Mouse (Mus musculus): ENCODE data around the gene Cep295. TPM values are rescaled to one million over a fixed set of nuclear protein-coding genes. Genes with fewer than 3 reads are reported as not detected.

Gene Cep295
- polyA plus RNA-seq, 1 experiment: 76.7 TPM

DNA sequence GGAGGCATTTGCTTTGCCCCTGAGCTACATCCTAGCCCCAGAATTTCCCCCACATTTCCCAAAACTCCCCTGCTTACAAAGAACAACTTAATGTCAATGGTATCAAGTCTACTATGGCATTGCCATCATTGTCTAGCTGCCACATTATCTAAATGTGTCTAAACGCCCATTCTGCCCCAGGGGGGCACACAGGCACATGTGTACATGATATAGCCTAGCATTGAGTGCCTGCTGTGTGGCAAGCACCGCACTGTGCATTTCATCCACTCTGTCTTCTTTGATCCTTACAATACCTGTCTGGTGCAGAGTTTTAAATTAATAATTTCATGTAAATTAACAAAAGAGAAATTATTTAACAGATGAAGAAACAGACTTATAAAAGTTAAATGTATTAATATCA lies 8.7 kb upstream of the Cep295 start:
- 0 out of 2 replicates have a peak, but pooled peaks cover 4% of the 10 kb centered on the region for H3K9me3 ChIP-seq (replicated peaks; ENCODE audit: control insufficient read depth, insufficient read depth, low read length, poor library complexity, severe bottlenecking)
- H3K36me3 ChIP-seq (ENCODE audit: control insufficient read depth, insufficient read depth, low read length, poor library complexity, severe bottlenecking): no peaks in the 10 kb centered on the region
- H3K4me3 ChIP-seq (ENCODE audit: low read depth, low read length): no peak overlapping the region
- no peak overlapping the region for H3K9ac ChIP-seq (ENCODE audit: low read depth, poor library complexity, severe bottlenecking)
- H3K27ac ChIP-seq (ENCODE audit: insufficient read depth, low read length): no peak overlapping the region
- no peak for TF ChIP-seq POLR2A (IDR thresholded peaks at IDR 0.05; ENCODE audit: insufficient read depth, low read length)
- H3K27me3 ChIP-seq (ENCODE audit: control insufficient read depth, insufficient read depth, low read length, poor library complexity, severe bottlenecking): no peaks in the 10 kb centered on the region
- H3K4me1 ChIP-seq (ENCODE audit: control insufficient read depth, insufficient read depth, low read length): no peaks in the 10 kb centered on the region

DNA sequence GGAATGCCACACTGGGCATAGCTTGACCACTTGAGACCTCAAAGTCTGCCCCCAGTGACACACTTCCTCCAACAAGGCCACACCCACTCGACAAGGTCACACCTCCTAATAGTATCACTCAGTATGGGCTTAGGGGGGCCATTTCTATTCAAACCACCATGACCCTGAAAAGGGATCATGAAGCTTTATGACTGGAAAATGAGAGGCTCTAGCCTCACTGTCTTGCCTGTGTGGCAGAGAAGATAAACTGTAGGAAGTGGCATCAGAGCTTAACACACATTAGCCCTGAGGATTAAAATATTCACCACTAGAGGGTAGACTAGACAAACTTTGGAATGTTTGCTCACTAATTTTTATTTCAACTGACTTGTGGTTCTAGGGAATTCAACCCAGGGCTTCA lies 8.3 kb upstream of the Cep295 start:
- no peak overlapping the region for H3K27ac ChIP-seq (ENCODE audit: insufficient read depth, low read length)
- no peaks in the 10 kb centered on the region for H3K9me3 ChIP-seq (replicated peaks; ENCODE audit: control insufficient read depth, insufficient read depth, low read length, poor library complexity, severe bottlenecking)
- no peak overlapping the region for H3K4me3 ChIP-seq (ENCODE audit: low read depth, low read length)
- H3K27me3 ChIP-seq (ENCODE audit: control insufficient read depth, insufficient read depth, low read length, poor library complexity, severe bottlenecking): no peaks in the 10 kb centered on the region
- H3K4me1 ChIP-seq (ENCODE audit: control insufficient read depth, insufficient read depth, low read length): no peaks in the 10 kb centered on the region
- H3K9ac ChIP-seq (ENCODE audit: low read depth, poor library complexity, severe bottlenecking): no peak overlapping the region
- H3K36me3 ChIP-seq (ENCODE audit: control insufficient read depth, insufficient read depth, low read length, poor library complexity, severe bottlenecking): no peaks in the 10 kb centered on the region
- TF ChIP-seq POLR2A (IDR thresholded peaks at IDR 0.05; ENCODE audit: insufficient read depth, low read length) (no peak), EP300 (IDR thresholded peaks at IDR 0.05; ENCODE audit: insufficient read depth, low read depth, low read length) (no peak)

DNA sequence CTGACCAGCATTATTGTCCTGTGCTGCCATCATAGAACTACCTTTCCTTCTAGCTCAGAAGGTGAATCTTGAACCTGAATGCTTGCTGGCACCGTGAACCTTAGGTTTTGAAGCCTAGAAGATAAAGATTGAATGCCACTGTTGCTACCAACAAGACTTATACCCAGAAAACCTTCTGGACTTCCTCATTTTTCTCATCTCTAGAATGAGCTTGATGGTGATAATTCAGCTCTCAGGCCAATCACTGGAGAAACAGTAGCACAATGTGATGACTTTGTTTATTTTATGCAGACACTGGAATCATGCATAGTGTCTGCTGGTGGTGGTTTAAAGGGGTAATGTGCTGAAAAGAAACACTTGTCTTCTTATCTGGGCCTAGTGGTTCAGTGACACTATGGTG lies 7.3 kb upstream of the Cep295 start:
- no peak overlapping the region for H3K9ac ChIP-seq (ENCODE audit: low read depth, poor library complexity, severe bottlenecking)
- no peak overlapping the region for H3K27ac ChIP-seq (ENCODE audit: insufficient read depth, low read length)
- no peaks in the 10 kb centered on the region for H3K36me3 ChIP-seq (ENCODE audit: control insufficient read depth, insufficient read depth, low read length, poor library complexity, severe bottlenecking)
- TF ChIP-seq CTCF (IDR thresholded peaks at IDR 0.05; ENCODE audit: low read depth, low read length) (no peak), POLR2A (IDR thresholded peaks at IDR 0.05; ENCODE audit: insufficient read depth, low read length) (no peak), EP300 (IDR thresholded peaks at IDR 0.05; ENCODE audit: insufficient read depth, low read depth, low read length) (no peak)
- H3K27me3 ChIP-seq (ENCODE audit: control insufficient read depth, insufficient read depth, low read length, poor library complexity, severe bottlenecking): no peaks in the 10 kb centered on the region; the same call in 1 of the 2 replicates
- H3K4me3 ChIP-seq (ENCODE audit: low read depth, low read length): no peak overlapping the region
- no peaks in the 10 kb centered on the region for H3K9me3 ChIP-seq (replicated peaks; ENCODE audit: control insufficient read depth, insufficient read depth, low read length, poor library complexity, severe bottlenecking)
- H3K4me1 ChIP-seq (ENCODE audit: control insufficient read depth, insufficient read depth, low read length): no peaks in the 10 kb centered on the region

DNA sequence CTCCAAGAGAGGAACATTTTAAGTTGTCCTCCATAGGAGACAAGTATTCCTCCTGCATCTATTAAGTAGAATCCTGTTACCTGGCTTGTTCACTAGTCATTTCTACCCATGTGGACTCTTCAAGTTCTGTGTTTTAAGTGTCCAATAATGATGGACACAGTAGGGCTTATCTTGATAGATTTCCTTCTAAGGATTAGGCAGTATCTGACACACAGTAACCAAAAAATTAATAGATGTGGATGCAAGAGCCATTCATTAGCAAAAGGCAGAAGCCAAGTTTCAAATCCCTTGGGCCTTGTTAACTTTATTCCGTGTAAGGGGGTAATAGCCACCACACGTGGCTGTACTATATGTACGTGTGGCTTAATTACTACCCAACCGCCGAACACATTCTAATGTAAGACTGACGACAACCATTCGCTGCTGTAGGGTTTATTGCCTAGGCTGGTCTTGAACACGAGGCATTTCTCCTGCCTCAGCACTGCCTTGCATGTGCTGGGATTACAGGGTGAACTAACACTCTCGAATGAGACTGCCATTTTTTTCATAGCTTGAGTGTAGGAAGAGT lies 588 bp downstream of the Cep295 start:
- Histone ChIP-seq H3K27me3 (ENCODE audit: control insufficient read depth, insufficient read depth, low read length, poor library complexity, severe bottlenecking) (no peaks in the 10 kb centered on the region; the same call in 1 of the 2 replicates), H3K27ac (ENCODE audit: insufficient read depth, low read length) (no peak overlapping the region; the same call in 1 of the 2 replicates), H3K9me3 (replicated peaks; ENCODE audit: control insufficient read depth, insufficient read depth, low read length, poor library complexity, severe bottlenecking) (no peaks in the 10 kb centered on the region), H3K9ac (ENCODE audit: low read depth, poor library complexity, severe bottlenecking) (peak overlapping the region; percentile 86), H3K4me3 (ENCODE audit: low read depth, low read length) (peak overlapping the region; percentile 99), H3K4me1 (ENCODE audit: control insufficient read depth, insufficient read depth, low read length) (peaks cover 1% of the 10 kb centered on the region), H3K36me3 (ENCODE audit: control insufficient read depth, insufficient read depth, low read length, poor library complexity, severe bottlenecking) (peaks cover 20% of the 10 kb centered on the region)
- TF ChIP-seq POLR2A (IDR thresholded peaks at IDR 0.05; ENCODE audit: insufficient read depth, low read length): no peak
- no peak for TF ChIP-seq EP300 (IDR thresholded peaks at IDR 0.05; ENCODE audit: insufficient read depth, low read depth, low read length)
- TF ChIP-seq CTCF (IDR thresholded peaks at IDR 0.05; ENCODE audit: low read depth, low read length): no peak

DNA sequence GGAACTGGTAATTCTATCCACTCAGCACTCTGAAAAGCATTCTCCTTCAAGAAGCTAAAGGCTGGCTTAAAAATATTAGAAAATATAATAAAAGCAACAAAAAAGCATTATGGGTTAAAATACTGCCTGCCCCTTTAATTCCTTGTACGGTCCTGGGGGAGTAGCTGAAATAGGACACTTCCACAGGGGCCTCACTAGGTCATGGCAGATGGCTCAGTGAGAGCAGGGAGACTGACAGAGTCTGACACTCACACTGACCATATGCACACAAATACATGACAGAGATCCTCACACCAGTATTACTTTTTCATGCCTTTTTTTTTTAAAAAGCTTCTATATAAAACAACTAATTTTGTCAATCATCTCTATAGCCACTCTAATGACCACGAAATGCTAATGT lies 7.7 kb downstream of the Cep295 start:
- H3K4me3 ChIP-seq (ENCODE audit: low read depth, low read length): no peak overlapping the region
- no peaks in the 10 kb centered on the region for H3K4me1 ChIP-seq (ENCODE audit: control insufficient read depth, insufficient read depth, low read length)
- no peak overlapping the region for H3K27ac ChIP-seq (ENCODE audit: insufficient read depth, low read length)
- no peak overlapping the region for H3K9ac ChIP-seq (ENCODE audit: low read depth, poor library complexity, severe bottlenecking)
- no peak for TF ChIP-seq EP300 (IDR thresholded peaks at IDR 0.05; ENCODE audit: insufficient read depth, low read depth, low read length)
- no peaks in the 10 kb centered on the region for H3K27me3 ChIP-seq (ENCODE audit: control insufficient read depth, insufficient read depth, low read length, poor library complexity, severe bottlenecking)
- H3K36me3 ChIP-seq (ENCODE audit: control insufficient read depth, insufficient read depth, low read length, poor library complexity, severe bottlenecking): peaks cover 62% of the 10 kb centered on the region
- no peaks in the 10 kb centered on the region for H3K9me3 ChIP-seq (replicated peaks; ENCODE audit: control insufficient read depth, insufficient read depth, low read length, poor library complexity, severe bottlenecking)

DNA sequence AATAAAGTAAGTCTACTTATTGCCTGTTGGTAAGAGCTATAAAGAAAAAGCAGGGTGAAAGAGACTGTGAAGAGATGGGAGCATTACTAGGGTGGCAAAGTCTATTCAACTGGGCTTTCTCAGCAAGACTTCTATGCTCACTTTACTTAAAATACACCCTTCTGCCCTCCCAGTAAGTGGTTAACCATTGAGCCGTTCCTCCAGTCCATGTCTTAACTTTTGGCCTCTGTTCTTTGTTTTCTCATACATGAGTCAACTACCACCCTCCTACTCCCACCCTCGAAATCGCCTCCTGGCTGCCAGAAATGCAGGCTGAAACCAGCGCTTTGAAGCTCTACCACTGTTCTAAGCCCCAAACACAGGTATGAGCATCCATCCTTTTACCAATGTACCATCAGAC lies 19.8 kb downstream of the Cep295 start:
- no peak overlapping the region for H3K9ac ChIP-seq (ENCODE audit: low read depth, poor library complexity, severe bottlenecking)
- TF ChIP-seq POLR2A (IDR thresholded peaks at IDR 0.05; ENCODE audit: insufficient read depth, low read length) (no peak), CTCF (IDR thresholded peaks at IDR 0.05; ENCODE audit: low read depth, low read length) (no peak), EP300 (IDR thresholded peaks at IDR 0.05; ENCODE audit: insufficient read depth, low read depth, low read length) (no peak)

More for the DNA sequence above, 19.8 kb downstream of the Cep295 start:
- Histone ChIP-seq H3K9me3 (replicated peaks; ENCODE audit: control insufficient read depth, insufficient read depth, low read length, poor library complexity, severe bottlenecking) (no peaks in the 10 kb centered on the region), H3K36me3 (ENCODE audit: control insufficient read depth, insufficient read depth, low read length, poor library complexity, severe bottlenecking) (peaks cover 71% of the 10 kb centered on the region), H3K27me3 (ENCODE audit: control insufficient read depth, insufficient read depth, low read length, poor library complexity, severe bottlenecking) (no peaks in the 10 kb centered on the region), H3K4me3 (ENCODE audit: low read depth, low read length) (no peak overlapping the region), H3K27ac (ENCODE audit: insufficient read depth, low read length) (no peak overlapping the region), H3K4me1 (ENCODE audit: control insufficient read depth, insufficient read depth, low read length) (no peaks in the 10 kb centered on the region)
